Mouse (Mus musculus) midbrain, embryonic 14.5 days (tissue): ENCODE results near the gene Amtn. TPM values are rescaled to one million over a fixed set of nuclear protein-coding genes. Genes with fewer than 3 reads are reported as not detected.
"Not testable (repeated sequence)": the region's sequence is repeated elsewhere in the genome, so short reads cannot be mapped to it uniquely, and the experiment has no call there.

Experiments
- ATAC-seq: fragments of 200-750 bp; cut with Nextera tagmentation; 2 replicates; pipeline ENCODE4 v1.8.0; 2017; ENCODE audit warnings: moderate number of reproducible peaks, moderate library complexity; ENCODE audit not compliant: low FRiP score, low TSS enrichment
- DNase-seq: peaks from one replicate; pipeline ENCODE4 v3.0.0-alpha.2; 2015
- H3K27ac ChIP-seq: fragments of 300-500 bp; sonication (generic); replicated peaks from 2 replicates; pipeline ENCODE4 v1.5.1; 2014; ENCODE audit warnings: mild to moderate bottlenecking, low read depth, low read length, moderate library complexity
- H3K27me3 ChIP-seq: fragments of 300-500 bp; sonication (generic); 2 replicates; pipeline ENCODE4 v1.6.1; 2014; ENCODE audit warnings: low read length, control low read depth, mixed read lengths; ENCODE audit not compliant: control insufficient read depth, insufficient read depth
- H3K36me3 ChIP-seq: fragments of 300-500 bp; sonication (generic); 2 replicates; pipeline ENCODE4 v1.6.1; 2014; ENCODE audit warnings: low read length, control low read depth; ENCODE audit not compliant: control insufficient read depth, insufficient read depth
- H3K4me1 ChIP-seq: fragments of 300-500 bp; sonication (generic); 2 replicates; pipeline ENCODE4 v1.6.1; 2014; ENCODE audit warnings: mild to moderate bottlenecking, antibody characterized with exemption, low read length, control low read depth; ENCODE audit not compliant: control insufficient read depth, insufficient read depth
- H3K4me2 ChIP-seq: fragments of 300-500 bp; sonication (generic); 2 replicates; pipeline ENCODE4 v1.6.1; 2014; ENCODE audit warnings: mild to moderate bottlenecking, low read length, moderate library complexity
- H3K4me3 ChIP-seq: fragments of 300-500 bp; sonication (generic); replicated peaks from 2 replicates; pipeline ENCODE4 v1.5.1; 2014; ENCODE audit warnings: low read depth, low read length
- H3K9ac ChIP-seq: fragments of 300-500 bp; sonication (generic); replicated peaks from 2 replicates; pipeline ENCODE4 v1.6.1; 2014; ENCODE audit warnings: mild to moderate bottlenecking, low read length, moderate library complexity
- H3K9me3 ChIP-seq: fragments of 300-500 bp; sonication (generic); 2 replicates; pipeline ENCODE4 v1.6.1; 2016; ENCODE audit warnings: low read length, control low read depth, mixed read lengths; ENCODE audit not compliant: control insufficient read depth
- WGBS: fragments of 180-500 bp; shearing (Covaris S2); extraction: QIAGEN DNeasy Blood & Tissue Kit; methylation state at CpG from one replicate; pipeline ENCODE4 v1.1.7; 2014; 5-methylcytosine and 5-hydroxymethylcytosine counted together
- polyA plus RNA-seq: library from polyadenylated mRNA; unstranded; fragments of >200 nt; fragmentation: Nextera tagmentation; extraction: Ambion mirVana; gene quantifications from 2 replicates; pipeline ENCODE4 v1.2.1, GENCODE M21; 2014

Amtn gene
- polyA plus RNA-seq, 1 experiment from 2014 or later = not detected

DNA sequence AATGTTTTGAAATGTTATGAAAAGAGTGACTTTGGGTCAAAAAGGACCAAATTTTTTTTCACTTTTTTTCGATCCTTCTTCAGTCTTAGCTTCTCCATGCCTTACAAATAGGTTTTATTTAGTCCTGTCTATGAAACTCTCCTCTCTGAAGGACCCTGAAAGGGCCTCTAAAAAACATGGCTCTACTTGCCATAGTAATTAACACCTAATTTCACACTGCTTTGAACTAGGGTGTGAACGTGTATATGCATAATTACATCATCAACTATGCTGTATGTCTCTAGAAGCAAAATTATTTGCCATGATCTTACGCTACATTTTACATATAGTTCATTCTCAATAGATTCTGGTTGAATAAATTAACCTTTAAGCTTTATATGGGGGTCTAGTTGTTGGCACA is 25.6 kb downstream of the Amtn start:
- DNase-seq (no peak), ATAC-seq (no peak)
- Histone ChIP-seq H3K4me1 (no peaks in the 10 kb centered on the region), H3K4me3 (no peak overlapping the region), H3K27ac (no peak overlapping the region), H3K9ac (no peak overlapping the region), H3K36me3 (no peaks in the 10 kb centered on the region), H3K27me3 (no peaks in the 10 kb centered on the region), H3K4me2 (no peak overlapping the region), H3K9me3 (no peaks in the 10 kb centered on the region)
- WGBS = 79% methylated on average over 3 of the region's 3 CpGs

DNA sequence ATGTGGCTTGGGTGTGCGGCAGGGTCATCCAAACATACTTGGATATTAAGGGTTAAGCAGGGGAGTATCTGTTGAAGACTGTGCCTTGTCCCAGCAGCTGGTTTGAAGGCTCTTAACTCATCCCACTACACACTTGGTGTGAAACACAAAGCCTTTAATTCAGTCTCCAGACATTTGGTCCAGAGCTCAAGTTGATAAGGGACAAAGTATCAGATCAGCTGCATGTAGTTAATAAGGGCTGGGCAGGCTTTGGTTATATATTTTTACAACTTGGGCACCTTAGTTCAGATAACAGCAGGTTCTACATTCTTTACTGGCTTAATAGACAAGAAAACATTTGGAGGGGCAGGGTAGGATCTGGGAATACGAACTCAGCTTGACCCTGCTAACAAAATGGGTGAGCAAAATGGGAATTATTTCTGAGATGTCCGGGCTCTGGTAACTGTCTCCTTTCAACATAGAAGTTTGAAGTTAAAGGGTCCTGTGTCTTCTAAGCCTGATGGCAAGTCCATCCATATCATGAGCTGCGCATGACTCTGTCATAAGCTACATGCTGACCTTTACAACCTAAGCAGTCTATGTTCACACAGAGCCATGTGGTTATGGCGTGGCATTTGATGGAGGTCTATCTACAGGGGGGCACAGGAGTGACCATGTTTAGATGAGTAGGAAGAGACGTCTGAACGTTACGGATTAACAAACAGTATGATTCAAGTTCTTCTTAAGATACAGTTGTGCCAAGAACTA is 44.6 kb downstream of the Amtn start:
- DNase-seq = no peak
- 91% methylated on average over 8 of the region's 8 CpGs for WGBS

DNA sequence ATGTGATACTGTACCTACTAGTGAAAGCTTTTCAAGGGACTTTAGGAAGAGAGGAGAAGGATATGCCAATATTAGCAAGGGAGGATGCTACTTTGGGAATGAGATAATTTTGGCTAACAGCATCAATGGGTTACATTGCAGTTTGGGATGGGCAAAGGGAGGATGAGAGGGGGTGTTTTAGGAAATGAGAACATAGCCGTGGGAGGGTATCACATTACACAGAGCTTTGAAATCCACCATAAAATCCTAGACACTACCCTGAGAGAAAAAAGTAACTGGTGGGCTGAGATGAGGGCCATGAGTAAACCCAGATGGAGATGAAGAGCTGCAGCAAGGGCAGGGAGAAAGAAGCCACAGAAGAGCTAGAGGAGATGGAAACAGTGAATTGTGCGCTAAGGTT is 49.0 kb downstream of the Amtn start:
- 71% methylated on average over 2 of the region's 2 CpGs for WGBS
- H3K27me3 ChIP-seq = not testable (repeated sequence)

More for the DNA sequence above, 44.6 kb downstream of the Amtn start:
- Histone ChIP-seq H3K9ac (no peak overlapping the region), H3K4me2 (no peak overlapping the region), H3K9me3 (no peaks in the 10 kb centered on the region), H3K36me3 (no peaks in the 10 kb centered on the region), H3K4me3 (no peak overlapping the region), H3K27me3 (no peaks in the 10 kb centered on the region), H3K27ac (no peak overlapping the region), H3K4me1 (no peaks in the 10 kb centered on the region)
- no peak for ATAC-seq

DNA sequence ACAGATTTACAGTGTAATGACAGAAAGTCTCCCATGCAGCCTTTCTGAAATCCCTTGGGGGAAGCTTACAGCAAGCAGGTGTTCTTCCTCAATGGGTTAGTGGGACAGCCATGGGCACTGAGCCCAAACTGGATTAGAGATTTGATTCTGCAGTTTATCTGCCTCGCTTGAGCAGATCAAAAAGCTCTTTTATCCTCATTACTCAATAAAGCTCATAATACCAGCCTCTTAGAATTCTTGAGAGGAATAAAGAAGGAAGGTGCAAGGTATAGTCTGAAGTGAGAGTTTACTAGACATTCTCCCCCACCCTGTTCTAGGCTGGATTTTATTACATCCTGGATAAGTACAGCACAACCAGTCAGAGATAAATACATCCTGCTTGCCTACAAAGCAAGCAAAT is 50.8 kb downstream of the Amtn start:
- ATAC-seq = no peak
- Histone ChIP-seq H3K4me2 (no peak overlapping the region), H3K27ac (no peak overlapping the region), H3K4me3 (no peak overlapping the region), H3K27me3 (no peaks in the 10 kb centered on the region), H3K36me3 (no peaks in the 10 kb centered on the region), H3K9me3 (no peaks in the 10 kb centered on the region), H3K9ac (no peak overlapping the region), H3K4me1 (no peaks in the 10 kb centered on the region)
- peak; percentile 57 for DNase-seq
- WGBS = 20% methylated on average over 1 of the region's 1 CpGs

More for the DNA sequence above, 49.0 kb downstream of the Amtn start:
- H3K4me3 ChIP-seq, H3K4me2 ChIP-seq, H3K27ac ChIP-seq, H3K9ac ChIP-seq, DNase-seq, ATAC-seq, H3K9me3 ChIP-seq, H3K4me1 ChIP-seq, H3K36me3 ChIP-seq: not testable (repeated sequence)

Other genes starting within 250 kb of the Amtn start
- not detected in 2 replicates for gene Gm11115, start 222.0 kb upstream of the Amtn start, polyA plus RNA-seq
- gene Gm7714, start 107.2 kb upstream of the Amtn start, polyA plus RNA-seq = not detected in 2 replicates
- gene Prol1, start 58.8 kb upstream of the Amtn start, polyA plus RNA-seq = not detected in 2 replicates
- not detected in 2 replicates for gene Ambn, start 79.9 kb downstream of the Amtn start, polyA plus RNA-seq
- gene Enam, start 111.9 kb downstream of the Amtn start, polyA plus RNA-seq = not detected in 2 replicates
- gene Jchain, start 151.8 kb downstream of the Amtn start, polyA plus RNA-seq = 0.36 and 0.39 TPM in 2 replicates
- 42.0 and 46.2 TPM in 2 replicates for gene Utp3, start 178.4 kb downstream of the Amtn start, polyA plus RNA-seq
- gene Rufy3, start 188.9 kb downstream of the Amtn start, polyA plus RNA-seq = 268 and 322 TPM in 2 replicates